Mouse (Mus musculus): ENCODE measurements around the gene Mrps35. TPM values are rescaled to one million over a fixed set of nuclear protein-coding genes. Genes with fewer than 3 reads are reported as not detected.

Gene Mrps35
- polyA plus RNA-seq, 1 experiment: 46.4 TPM

GRCm38 (mm10) chr6:147102293-147102692 is 59.7 kb downstream of the Mrps35 start:
- H3K4me3 ChIP-seq (ENCODE audit: insufficient read depth, poor library complexity, severe bottlenecking): no peak overlapping the region
- TF ChIP-seq USF1 (IDR thresholded peaks at IDR 0.05; ENCODE audit: low read depth) (no peak), CEBPB (IDR thresholded peaks at IDR 0.05; ENCODE audit: low read depth) (no peak), MYOD1 (IDR thresholded peaks at IDR 0.05; ENCODE audit: control insufficient read depth, insufficient read length, low read depth) (no peak), MAX (IDR thresholded peaks at IDR 0.05) (no peak), FOSL1 (IDR thresholded peaks at IDR 0.05; ENCODE audit: insufficient read depth, low read length, poor library complexity, severe bottlenecking) (no peak), CTCF (IDR thresholded peaks at IDR 0.05; ENCODE audit: control insufficient read depth, insufficient read depth, insufficient read length) (no peak), MYOG (IDR thresholded peaks at IDR 0.05; ENCODE audit: control insufficient read depth, extremely low read depth, insufficient read length) (no peak)
- H3K27me3 ChIP-seq (ENCODE audit: control insufficient read depth, insufficient read depth, insufficient read length): no peaks in the 10 kb centered on the region
- peaks cover 13% of the 10 kb centered on the region for H3K79me3 ChIP-seq (ENCODE audit: low read depth)
- peaks cover 40% of the 10 kb centered on the region for H3K79me2 ChIP-seq (ENCODE audit: control insufficient read depth, insufficient read depth)
- peaks cover 18% of the 10 kb centered on the region for H3K36me3 ChIP-seq (ENCODE audit: control insufficient read depth, insufficient read depth)
- H3ac ChIP-seq (ENCODE audit: control insufficient read depth, insufficient read length, low read depth): no peak overlapping the region

DNA sequence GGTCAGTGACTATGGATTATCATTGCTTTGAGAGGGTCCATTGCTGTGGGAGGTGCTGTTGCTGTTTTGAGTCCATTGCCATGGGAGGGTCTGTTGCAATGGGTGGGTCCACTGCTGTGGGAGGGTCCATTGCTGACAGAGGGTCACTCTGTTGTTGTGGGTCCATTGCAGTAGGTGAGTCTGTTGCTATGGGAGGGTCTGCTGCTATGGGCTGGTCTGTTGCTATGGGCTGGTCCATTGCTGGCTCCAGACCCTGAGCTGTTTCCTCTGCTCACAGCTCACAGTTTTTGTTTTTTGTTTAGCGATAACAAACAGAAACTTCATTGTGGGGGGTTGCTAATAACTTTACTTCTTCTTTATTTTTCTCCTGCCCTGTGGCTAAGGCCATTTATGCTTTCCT is 63.0 kb downstream of the Mrps35 start:
- no peaks in the 10 kb centered on the region for H3K27me3 ChIP-seq (ENCODE audit: control insufficient read depth, insufficient read depth, insufficient read length)
- peaks cover 46% of the 10 kb centered on the region for H3K36me3 ChIP-seq (ENCODE audit: control insufficient read depth, insufficient read depth)
- no peak overlapping the region for H3K4me3 ChIP-seq (ENCODE audit: insufficient read depth, poor library complexity, severe bottlenecking)

GRCm38 (mm10) chr6:147106716-147107115 is 64.2 kb downstream of the Mrps35 start:
- H3ac ChIP-seq (ENCODE audit: control insufficient read depth, insufficient read length, low read depth): no peak overlapping the region
- TF ChIP-seq CEBPB (IDR thresholded peaks at IDR 0.05; ENCODE audit: low read depth) (no peak), FOSL1 (IDR thresholded peaks at IDR 0.05; ENCODE audit: insufficient read depth, low read length, poor library complexity, severe bottlenecking) (no peak), CTCF (IDR thresholded peaks at IDR 0.05; ENCODE audit: control insufficient read depth, insufficient read depth, insufficient read length) (no peak), USF1 (IDR thresholded peaks at IDR 0.05; ENCODE audit: low read depth) (no peak), MYOG (IDR thresholded peaks at IDR 0.05; ENCODE audit: control insufficient read depth, extremely low read depth, insufficient read length) (no peak), MAX (IDR thresholded peaks at IDR 0.05) (no peak), MYOD1 (IDR thresholded peaks at IDR 0.05; ENCODE audit: control insufficient read depth, insufficient read length, low read depth) (no peak)
- H3K4me3 ChIP-seq (ENCODE audit: insufficient read depth, poor library complexity, severe bottlenecking): no peak overlapping the region
- no peaks in the 10 kb centered on the region for H3K79me2 ChIP-seq (ENCODE audit: control insufficient read depth, insufficient read depth)
- peaks cover 1% of the 10 kb centered on the region for H3K79me3 ChIP-seq (ENCODE audit: low read depth)
- no peaks in the 10 kb centered on the region for H3K27me3 ChIP-seq (ENCODE audit: control insufficient read depth, insufficient read depth, insufficient read length)
- H3K36me3 ChIP-seq (ENCODE audit: control insufficient read depth, insufficient read depth): peaks cover 46% of the 10 kb centered on the region

More for the DNA sequence above, 63.0 kb downstream of the Mrps35 start:
- Histone ChIP-seq H3K79me2 (ENCODE audit: control insufficient read depth, insufficient read depth) (peaks cover 9% of the 10 kb centered on the region), H3K79me3 (ENCODE audit: low read depth) (peaks cover 3% of the 10 kb centered on the region), H3ac (ENCODE audit: control insufficient read depth, insufficient read length, low read depth) (no peak overlapping the region)
- TF ChIP-seq FOSL1 (IDR thresholded peaks at IDR 0.05; ENCODE audit: insufficient read depth, low read length, poor library complexity, severe bottlenecking) (no peak), CEBPB (IDR thresholded peaks at IDR 0.05; ENCODE audit: low read depth) (no peak), MYOD1 (IDR thresholded peaks at IDR 0.05; ENCODE audit: control insufficient read depth, insufficient read length, low read depth) (no peak), CTCF (IDR thresholded peaks at IDR 0.05; ENCODE audit: control insufficient read depth, insufficient read depth, insufficient read length) (no peak), USF1 (IDR thresholded peaks at IDR 0.05; ENCODE audit: low read depth) (no peak), MYOG (IDR thresholded peaks at IDR 0.05; ENCODE audit: control insufficient read depth, extremely low read depth, insufficient read length) (no peak), MAX (IDR thresholded peaks at IDR 0.05) (no peak)

DNA sequence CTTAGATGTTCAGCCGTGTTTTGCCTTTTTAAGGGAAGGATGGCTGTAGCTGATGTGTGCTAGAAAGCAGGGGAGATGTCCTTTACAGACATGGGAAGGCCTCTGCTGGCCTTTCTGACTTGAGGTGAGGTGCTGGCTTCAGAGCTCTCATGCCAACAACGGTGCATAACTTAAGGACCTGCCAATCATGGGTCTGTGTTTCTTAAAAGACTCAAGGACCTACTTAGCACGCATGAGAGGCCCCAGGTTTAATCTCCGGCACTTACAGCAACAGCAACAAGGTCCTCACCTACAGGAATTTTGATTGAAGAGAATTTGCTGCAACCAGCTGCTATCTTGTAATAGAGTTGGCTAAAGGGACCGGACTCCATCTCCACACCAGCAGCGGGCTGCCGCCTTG is 66.7 kb downstream of the Mrps35 start:
- no peak overlapping the region for H3K4me3 ChIP-seq (ENCODE audit: insufficient read depth, poor library complexity, severe bottlenecking)
- peaks cover 1% of the 10 kb centered on the region for H3K79me3 ChIP-seq (ENCODE audit: low read depth)
- no peaks in the 10 kb centered on the region for H3K79me2 ChIP-seq (ENCODE audit: control insufficient read depth, insufficient read depth)
- peaks cover 44% of the 10 kb centered on the region for H3K36me3 ChIP-seq (ENCODE audit: control insufficient read depth, insufficient read depth)
- no peak for TF ChIP-seq FOSL1 (IDR thresholded peaks at IDR 0.05; ENCODE audit: insufficient read depth, low read length, poor library complexity, severe bottlenecking)
- TF ChIP-seq MAX (IDR thresholded peaks at IDR 0.05): no peak
- TF ChIP-seq MYOG (IDR thresholded peaks at IDR 0.05; ENCODE audit: control insufficient read depth, extremely low read depth, insufficient read length): no peak
- TF ChIP-seq CEBPB (IDR thresholded peaks at IDR 0.05; ENCODE audit: low read depth): no peak
- no peak for TF ChIP-seq USF1 (IDR thresholded peaks at IDR 0.05; ENCODE audit: low read depth)
- TF ChIP-seq MYOD1 (IDR thresholded peaks at IDR 0.05; ENCODE audit: control insufficient read depth, insufficient read length, low read depth): no peak
- TF ChIP-seq CTCF (IDR thresholded peaks at IDR 0.05; ENCODE audit: control insufficient read depth, insufficient read depth, insufficient read length): no peak
- H3K27me3 ChIP-seq (ENCODE audit: control insufficient read depth, insufficient read depth, insufficient read length): no peaks in the 10 kb centered on the region
- H3ac ChIP-seq (ENCODE audit: control insufficient read depth, insufficient read length, low read depth): no peak overlapping the region

DNA sequence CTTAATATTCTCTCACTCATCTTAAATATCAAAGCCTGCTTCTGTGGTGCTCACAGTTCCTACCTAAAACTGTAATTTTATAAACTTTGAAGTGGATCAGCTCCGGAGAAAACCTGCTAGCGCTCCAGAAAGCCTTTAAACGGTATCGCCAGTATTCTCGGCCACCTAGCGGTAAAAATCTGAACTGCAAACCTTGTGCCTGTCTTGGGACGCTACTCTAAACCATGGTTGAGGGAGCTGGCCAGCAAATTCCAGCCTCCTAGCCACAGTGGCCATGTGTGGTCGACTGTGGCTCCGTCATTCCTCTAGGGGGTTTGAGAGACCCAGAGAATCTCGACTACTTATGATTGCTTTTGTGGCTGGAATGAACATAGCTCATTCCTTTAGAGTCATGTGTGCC is 74.0 kb downstream of the Mrps35 start:
- Histone ChIP-seq H3K36me3 (ENCODE audit: control insufficient read depth, insufficient read depth) (peaks cover 6% of the 10 kb centered on the region), H3K79me2 (ENCODE audit: control insufficient read depth, insufficient read depth) (no peaks in the 10 kb centered on the region), H3ac (ENCODE audit: control insufficient read depth, insufficient read length, low read depth) (no peak overlapping the region), H3K4me3 (ENCODE audit: insufficient read depth, poor library complexity, severe bottlenecking) (no peak overlapping the region), H3K79me3 (ENCODE audit: low read depth) (no peaks in the 10 kb centered on the region), H3K27me3 (ENCODE audit: control insufficient read depth, insufficient read depth, insufficient read length) (no peaks in the 10 kb centered on the region)
- TF ChIP-seq MYOG (IDR thresholded peaks at IDR 0.05; ENCODE audit: control insufficient read depth, extremely low read depth, insufficient read length) (no peak), CTCF (IDR thresholded peaks at IDR 0.05; ENCODE audit: control insufficient read depth, insufficient read depth, insufficient read length) (peak; percentile 21)

DNA sequence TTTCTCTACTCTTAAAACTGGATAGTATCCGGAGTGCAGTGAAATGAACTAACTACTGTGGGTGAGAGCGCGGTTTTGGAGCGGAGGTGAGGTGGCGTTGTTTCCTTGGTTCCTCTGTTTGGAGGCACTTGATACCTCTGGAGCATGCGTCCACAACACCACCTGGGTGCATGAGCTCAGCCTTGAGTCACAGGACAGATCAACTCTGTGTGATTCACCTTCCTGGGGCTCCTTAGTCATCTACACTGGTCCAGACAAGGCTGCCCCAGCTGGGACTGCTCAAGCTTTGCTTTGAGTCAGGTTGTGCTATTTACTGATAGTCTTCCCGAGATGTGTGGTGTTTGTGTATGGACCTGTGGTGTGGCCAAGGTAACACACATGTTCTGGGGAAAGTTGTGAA is 75.2 kb downstream of the Mrps35 start:
- Histone ChIP-seq H3K79me3 (ENCODE audit: low read depth) (no peaks in the 10 kb centered on the region), H3K4me3 (ENCODE audit: insufficient read depth, poor library complexity, severe bottlenecking) (no peak overlapping the region)
- TF ChIP-seq MYOG (IDR thresholded peaks at IDR 0.05; ENCODE audit: control insufficient read depth, extremely low read depth, insufficient read length): no peak
- TF ChIP-seq FOSL1 (IDR thresholded peaks at IDR 0.05; ENCODE audit: insufficient read depth, low read length, poor library complexity, severe bottlenecking): peak; percentile 15
- TF ChIP-seq CEBPB (IDR thresholded peaks at IDR 0.05; ENCODE audit: low read depth): no peak
- TF ChIP-seq CTCF (IDR thresholded peaks at IDR 0.05; ENCODE audit: control insufficient read depth, insufficient read depth, insufficient read length): no peak
- no peak for TF ChIP-seq USF1 (IDR thresholded peaks at IDR 0.05; ENCODE audit: low read depth)
- TF ChIP-seq MYOD1 (IDR thresholded peaks at IDR 0.05; ENCODE audit: control insufficient read depth, insufficient read length, low read depth): peak; percentile 28

More for the DNA sequence above, 75.2 kb downstream of the Mrps35 start:
- H3K79me2 ChIP-seq (ENCODE audit: control insufficient read depth, insufficient read depth): no peaks in the 10 kb centered on the region
- no peaks in the 10 kb centered on the region for H3K27me3 ChIP-seq (ENCODE audit: control insufficient read depth, insufficient read depth, insufficient read length)
- no peak overlapping the region for H3ac ChIP-seq (ENCODE audit: control insufficient read depth, insufficient read length, low read depth)
- H3K36me3 ChIP-seq (ENCODE audit: control insufficient read depth, insufficient read depth): no peaks in the 10 kb centered on the region
